Mouse (Mus musculus) adrenal gland, postnatal 14 days (tissue): Measurements from ENCODE around the gene Gm21671. TPM values are rescaled to one million over a fixed set of nuclear protein-coding genes. Genes with fewer than 3 reads are reported as not detected.
A peak's percentile ranks its signal among the peaks of the same experiment; 100 is the strongest.
"Not testable (repeated sequence)": the region's sequence is repeated elsewhere in the genome, so short reads cannot be mapped to it uniquely, and the experiment has no call there.

Source experiments
- DNase-seq: peaks from one replicate; pipeline ENCODE4 v3.0.0; 2021; ENCODE audit warnings: mixed read lengths
- long read RNA-seq, 2 experiments: library from polyadenylated mRNA; stranded (forward); transcript quantifications; one replicate each; pipeline ENCODE4 v2.0.0; 2021
- total RNA-seq: library from RNA; stranded (reverse); gene quantifications from 2 replicates; pipeline ENCODE4 v1.2.3, GENCODE M21; 2021

Gene Gm21671
- total RNA-seq: not detected in 2 replicates
- long read RNA-seq, experiment 1: 0 reads
- long read RNA-seq, experiment 2: 0 reads

DNA sequence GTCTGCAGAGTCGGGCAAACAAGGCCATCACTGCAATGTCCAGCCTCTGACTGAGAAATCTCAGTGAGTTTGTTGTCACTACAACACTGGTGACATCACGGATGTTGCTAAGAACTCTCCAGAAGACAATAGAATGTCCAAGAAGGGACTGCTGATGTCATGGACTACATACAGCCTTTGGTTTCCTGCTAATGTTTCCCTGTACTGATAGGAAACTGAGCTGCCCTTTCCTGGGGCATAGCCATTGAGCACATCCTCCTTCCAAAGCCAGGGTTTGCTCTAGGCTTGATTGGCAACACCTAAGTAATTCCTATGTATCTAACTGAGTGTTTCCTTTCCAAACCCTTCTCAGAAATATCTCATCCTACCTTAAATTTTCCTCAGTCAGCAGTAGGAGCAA lies at the start of gene Gm21671:
Gene Gm21671 (minus strand): TSS at position 101 of the 400 bp plus-strand sequence.
- DNase-seq: not testable (repeated sequence)

DNA sequence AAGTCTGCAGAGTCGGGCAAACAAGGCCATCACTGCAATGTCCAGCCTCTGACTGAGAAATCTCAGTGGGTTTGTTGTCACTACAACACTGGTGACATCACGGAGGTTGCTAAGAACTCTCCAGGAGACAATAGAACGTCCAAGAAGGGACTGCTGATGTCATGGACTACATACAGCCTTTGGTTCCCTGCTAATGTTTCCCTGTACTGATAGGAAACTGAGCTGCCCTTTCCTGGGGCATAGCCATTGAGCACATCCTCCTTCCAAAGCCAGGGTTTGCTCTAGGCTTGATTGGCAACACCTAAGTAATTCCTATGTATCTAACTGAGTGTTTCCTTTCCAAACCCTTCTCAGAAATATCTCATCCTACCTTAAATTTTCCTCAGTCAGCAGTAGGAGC lies 34.3 kb upstream of the Gm21671 start, which contains the start of gene Gm21698:
Gene Gm21698 (minus strand): TSS at position 101 of the 400 bp plus-strand sequence.
- not testable (repeated sequence) for DNase-seq

DNA sequence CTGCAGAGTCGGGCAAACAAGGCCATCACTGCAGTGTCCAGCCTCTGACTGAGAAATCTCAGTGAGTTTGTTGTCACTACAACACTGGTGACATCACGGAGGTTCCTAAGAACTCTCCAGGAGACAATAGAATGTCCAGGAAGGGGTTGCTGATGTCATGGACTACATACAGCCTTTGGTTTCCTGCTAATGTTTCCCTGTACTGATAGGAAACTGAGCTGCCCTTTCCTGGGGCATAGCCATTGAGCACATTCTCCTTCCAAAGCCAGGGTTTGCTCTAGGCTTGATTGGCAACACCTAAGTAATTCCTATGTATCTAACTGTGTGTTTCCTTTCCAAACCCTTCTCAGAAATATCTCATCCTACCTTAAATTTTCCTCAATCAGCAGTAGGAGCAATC lies 18.3 kb upstream of the Gm21671 start, which contains the start of gene Gm21680:
Gene Gm21680 (minus strand): TSS at position 101 of the 400 bp plus-strand sequence.
- DNase-seq: not testable (repeated sequence)

DNA sequence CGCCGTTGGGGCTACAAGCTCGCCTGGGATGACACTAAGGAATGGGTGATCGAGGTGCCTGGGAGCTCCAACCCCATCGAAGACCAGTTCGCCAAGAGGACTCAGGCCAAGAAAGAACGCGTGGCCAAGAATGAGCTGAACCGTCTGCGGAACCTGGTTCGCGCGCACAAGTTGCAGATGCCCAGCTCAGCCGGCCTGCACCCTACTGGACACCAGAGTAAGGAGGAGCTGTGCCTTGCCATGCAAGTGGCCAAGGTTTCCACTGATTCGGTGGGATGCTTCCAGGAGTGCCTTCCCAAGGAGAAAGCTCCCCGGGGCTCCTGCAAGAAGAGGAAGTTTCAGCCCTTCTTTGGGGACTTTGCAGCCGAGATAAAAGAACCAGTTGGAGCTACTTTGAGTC lies 2.8 kb upstream of the Gm21671 start:
- DNase-seq: not testable (repeated sequence)

DNA sequence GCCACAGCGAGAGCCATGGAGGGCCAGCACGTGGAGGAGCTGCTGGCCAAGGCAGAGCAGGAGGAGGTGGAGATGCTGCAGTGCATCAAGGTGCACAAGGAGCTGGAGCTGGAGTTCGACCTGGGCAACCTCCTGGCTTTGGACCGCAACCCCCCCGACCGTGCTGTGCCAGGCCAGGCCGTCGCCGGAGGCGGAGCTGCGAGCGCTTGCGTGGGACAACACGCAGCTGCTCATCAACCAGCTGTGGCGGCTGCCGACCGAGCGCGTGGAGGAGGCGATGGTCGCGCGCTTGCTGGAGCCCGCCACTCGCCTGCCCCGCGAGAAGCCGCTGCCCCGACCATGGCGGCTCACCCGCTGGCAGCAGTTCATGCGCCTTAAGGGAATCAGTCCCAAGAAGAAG lies 2.4 kb upstream of the Gm21671 start:
- DNase-seq: peak; percentile 29

DNA sequence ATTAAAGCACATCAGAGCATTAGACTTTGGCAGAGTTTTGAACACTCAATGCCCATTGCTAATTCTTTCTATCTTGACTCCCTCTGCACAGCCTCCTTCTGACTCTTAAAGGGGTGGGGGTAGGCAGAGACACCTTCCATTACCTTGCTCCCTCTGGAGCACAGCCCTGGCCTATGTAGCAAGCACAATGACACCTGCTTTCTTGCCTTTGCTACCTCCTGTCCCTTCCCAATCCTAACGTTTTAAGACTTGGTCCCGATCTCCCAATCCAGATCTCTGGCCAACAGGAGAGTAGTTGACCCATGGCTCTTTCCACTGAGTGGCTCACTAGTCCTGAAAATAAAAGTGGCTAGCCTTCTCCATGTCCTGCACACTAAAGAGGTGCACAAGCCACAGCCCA lies 8.8 kb downstream of the Gm21671 start:
- DNase-seq: not testable (repeated sequence)

DNA sequence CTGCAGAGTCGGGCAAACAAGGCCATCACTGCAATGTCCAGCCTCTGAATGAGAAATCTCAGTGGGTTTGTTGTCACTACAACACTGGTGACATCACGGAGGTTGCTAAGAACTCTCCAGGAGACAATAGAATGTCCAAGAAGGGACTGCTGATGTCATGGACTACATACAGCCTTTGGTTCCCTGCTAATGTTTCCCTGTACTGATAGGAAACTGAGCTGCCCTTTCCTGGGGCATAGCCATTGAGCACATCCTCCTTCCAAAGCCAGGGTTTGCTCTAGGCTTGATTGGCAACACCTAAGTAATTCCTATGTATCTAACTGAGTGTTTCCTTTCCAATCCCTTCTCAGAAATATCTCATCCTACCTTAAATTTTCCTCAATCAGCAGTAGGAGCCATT lies 11.9 kb downstream of the Gm21671 start, which contains the start of gene Gm21663:
Gene Gm21663 (minus strand): TSS at position 101 of the 400 bp plus-strand sequence.
- not testable (repeated sequence) for DNase-seq

Other genes starting within 250 kb of the Gm21671 start
- gene Xrcc2, start 248.6 kb downstream of the Gm21671 start, total RNA-seq: 5.1 and 6.0 TPM in 2 replicates
- gene Actr3b, start 194.4 kb downstream of the Gm21671 start, total RNA-seq: 10.2 and 11.0 TPM in 2 replicates
- not detected in 2 replicates for gene Gm21663, start 12.0 kb downstream of the Gm21671 start, total RNA-seq
- not detected in 2 replicates for gene Gm21680, start 18.2 kb upstream of the Gm21671 start, total RNA-seq
- not detected in 2 replicates for gene Gm21698, start 34.2 kb upstream of the Gm21671 start, total RNA-seq
- not detected in 2 replicates for gene Gm1979, start 50.4 kb upstream of the Gm21671 start, total RNA-seq
- gene Gm5862, start 68.5 kb upstream of the Gm21671 start, total RNA-seq: not detected in 2 replicates
- gene Speer4a, start 85.1 kb upstream of the Gm21671 start, total RNA-seq: not detected in 2 replicates
- not detected in 2 replicates for gene Gm7347, start 104.2 kb upstream of the Gm21671 start, total RNA-seq
- not detected in 2 replicates for gene Gm10471, start 134.9 kb upstream of the Gm21671 start, total RNA-seq
- not detected in 2 replicates for gene 5031410I06Rik, start 150.9 kb upstream of the Gm21671 start, total RNA-seq
- not detected in 2 replicates for gene Gm10220, start 167.0 kb upstream of the Gm21671 start, total RNA-seq